Mouse (Mus musculus): ENCODE measurements around the gene Ksr1. TPM values are rescaled to one million over a fixed set of nuclear protein-coding genes. Genes with fewer than 3 reads are reported as not detected.

Ksr1 gene
- total and polyA plus RNA-seq, 2 experiments = 0.65 to 1.5 TPM

DNA sequence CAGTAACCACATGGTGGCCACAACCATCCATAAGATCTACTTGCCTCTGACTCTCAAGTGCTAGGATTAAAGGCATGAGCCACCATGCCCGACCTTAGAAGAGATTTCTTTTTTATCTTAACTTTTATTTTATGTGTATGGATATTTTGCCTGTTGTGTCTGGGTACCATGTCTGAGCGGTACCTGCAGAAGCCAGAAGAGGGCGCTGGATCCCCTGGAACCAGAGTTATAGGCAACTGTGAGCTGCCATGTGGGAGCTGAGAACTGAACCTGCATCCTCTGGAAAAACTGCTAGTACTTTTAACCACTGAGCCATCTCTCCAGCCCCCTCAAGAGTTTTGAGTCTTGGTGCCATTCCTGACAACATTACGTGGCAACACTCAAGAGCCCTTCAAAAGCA lies 97.3 kb downstream of the Ksr1 start:
- H3K79me2 ChIP-seq (ENCODE audit: control insufficient read depth, insufficient read depth, low read length) = no peaks in the 10 kb centered on the region
- no peak for DNase-seq (ENCODE audit: extremely low read depth, low read depth, low spot score)
- 88% methylated on average over 4 of the region's 4 CpGs for WGBS
- no peaks in the 10 kb centered on the region for H3K36me3 ChIP-seq (ENCODE audit: control insufficient read depth, insufficient read depth, low read length)
- H3K27ac ChIP-seq (replicated peaks; ENCODE audit: insufficient read depth, low read depth, low read length) = no peak overlapping the region
- H3K4me3 ChIP-seq (ENCODE audit: insufficient read depth, low read depth, low read length) = no peak overlapping the region
- TF ChIP-seq CTCF (IDR thresholded peaks at IDR 0.05; ENCODE audit: low read depth, low read length) = no peak
- TF ChIP-seq POLR2A (IDR thresholded peaks at IDR 0.05; ENCODE audit: extremely low read depth, insufficient read depth, low read length) = no peak
- no peak overlapping the region for H3K9ac ChIP-seq (ENCODE audit: low read depth, low read length)
- no peaks in the 10 kb centered on the region for H3K4me1 ChIP-seq (ENCODE audit: control insufficient read depth, insufficient read depth, low read length)
- H3K27me3 ChIP-seq (ENCODE audit: control insufficient read depth, insufficient read depth, low read length) = no peaks in the 10 kb centered on the region

DNA sequence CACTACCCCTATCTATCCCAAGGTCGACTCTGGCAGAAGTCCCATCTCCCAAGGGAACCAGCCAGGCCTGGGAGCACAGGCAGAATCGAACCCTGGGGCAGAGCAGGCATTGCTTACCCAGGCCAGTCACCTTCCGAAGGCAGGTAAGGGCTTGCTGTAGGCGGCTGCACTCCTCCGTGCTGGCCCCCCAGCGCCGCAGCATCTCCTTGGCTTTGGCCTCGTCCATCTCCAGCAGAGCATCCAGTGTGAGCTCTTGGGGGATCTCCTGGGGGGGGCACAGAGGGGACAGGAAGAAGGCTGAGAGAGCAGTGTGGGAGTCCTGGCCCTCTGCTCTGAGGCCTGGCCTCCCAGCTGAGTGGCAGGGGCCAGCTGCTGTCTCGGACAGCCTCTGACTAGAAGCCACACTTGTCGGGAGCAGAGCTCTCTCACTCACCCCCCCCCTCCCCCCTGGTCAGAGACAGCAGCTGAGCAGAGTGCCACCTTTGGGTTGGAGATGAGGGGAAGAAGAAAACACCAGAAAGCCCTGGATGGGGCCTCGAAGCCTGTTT lies 99.0 kb downstream of the Ksr1 start:
- Histone ChIP-seq H3K9ac (ENCODE audit: low read depth, low read length) (no peak overlapping the region), H3K4me1 (ENCODE audit: control insufficient read depth, insufficient read depth, low read length) (no peaks in the 10 kb centered on the region), H3K27ac (replicated peaks; ENCODE audit: insufficient read depth, low read depth, low read length) (no peak overlapping the region), H3K27me3 (ENCODE audit: control insufficient read depth, insufficient read depth, low read length) (no peaks in the 10 kb centered on the region), H3K4me3 (ENCODE audit: insufficient read depth, low read depth, low read length) (no peak overlapping the region), H3K79me2 (ENCODE audit: control insufficient read depth, insufficient read depth, low read length) (no peaks in the 10 kb centered on the region), H3K36me3 (ENCODE audit: control insufficient read depth, insufficient read depth, low read length) (no peaks in the 10 kb centered on the region)
- TF ChIP-seq CTCF (IDR thresholded peaks at IDR 0.05; ENCODE audit: low read depth, low read length) (no peak), POLR2A (IDR thresholded peaks at IDR 0.05; ENCODE audit: extremely low read depth, insufficient read depth, low read length) (no peak)
- no peak for DNase-seq (ENCODE audit: extremely low read depth, low read depth, low spot score)
- WGBS = 85% methylated on average over 11 of the region's 11 CpGs

DNA sequence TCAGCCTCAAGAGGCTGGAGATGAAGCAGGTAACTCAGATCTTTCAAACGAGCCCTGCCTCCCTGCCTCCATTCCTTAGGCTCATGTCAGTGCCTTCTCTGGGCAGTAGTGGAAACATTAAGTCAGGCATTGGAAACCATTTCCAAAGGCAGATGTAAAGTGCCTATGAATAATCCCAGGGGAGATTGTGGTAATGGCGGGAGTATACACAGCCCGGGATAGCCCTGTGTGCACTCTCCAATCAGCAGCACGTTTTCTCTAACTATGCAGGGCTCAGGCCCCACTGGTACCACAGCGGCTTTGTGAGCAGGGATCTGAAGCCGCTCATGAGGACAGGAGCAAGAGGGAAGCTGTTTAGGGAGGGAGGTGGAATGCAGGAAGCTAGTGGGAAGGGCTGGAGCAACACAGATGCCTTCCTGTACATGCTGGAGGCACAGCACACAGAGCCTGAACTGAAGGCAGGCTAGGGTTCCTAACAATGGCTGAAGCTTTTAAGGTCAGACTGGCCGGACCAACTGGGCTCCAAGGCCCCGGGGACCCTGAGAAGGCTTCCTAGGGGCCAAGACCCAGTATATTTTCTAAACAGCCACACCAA lies 99.5 kb downstream of the Ksr1 start:
- TF ChIP-seq POLR2A (IDR thresholded peaks at IDR 0.05; ENCODE audit: extremely low read depth, insufficient read depth, low read length) (no peak), CTCF (IDR thresholded peaks at IDR 0.05; ENCODE audit: low read depth, low read length) (no peak)
- Histone ChIP-seq H3K4me3 (ENCODE audit: insufficient read depth, low read depth, low read length) (no peak overlapping the region), H3K4me1 (ENCODE audit: control insufficient read depth, insufficient read depth, low read length) (no peaks in the 10 kb centered on the region), H3K36me3 (ENCODE audit: control insufficient read depth, insufficient read depth, low read length) (no peaks in the 10 kb centered on the region), H3K79me2 (ENCODE audit: control insufficient read depth, insufficient read depth, low read length) (no peaks in the 10 kb centered on the region), H3K27ac (replicated peaks; ENCODE audit: insufficient read depth, low read depth, low read length) (no peak overlapping the region), H3K9ac (ENCODE audit: low read depth, low read length) (no peak overlapping the region), H3K27me3 (ENCODE audit: control insufficient read depth, insufficient read depth, low read length) (no peaks in the 10 kb centered on the region)
- WGBS = 74% methylated on average over 8 of the region's 8 CpGs
- no peak for DNase-seq (ENCODE audit: extremely low read depth, low read depth, low spot score)

DNA sequence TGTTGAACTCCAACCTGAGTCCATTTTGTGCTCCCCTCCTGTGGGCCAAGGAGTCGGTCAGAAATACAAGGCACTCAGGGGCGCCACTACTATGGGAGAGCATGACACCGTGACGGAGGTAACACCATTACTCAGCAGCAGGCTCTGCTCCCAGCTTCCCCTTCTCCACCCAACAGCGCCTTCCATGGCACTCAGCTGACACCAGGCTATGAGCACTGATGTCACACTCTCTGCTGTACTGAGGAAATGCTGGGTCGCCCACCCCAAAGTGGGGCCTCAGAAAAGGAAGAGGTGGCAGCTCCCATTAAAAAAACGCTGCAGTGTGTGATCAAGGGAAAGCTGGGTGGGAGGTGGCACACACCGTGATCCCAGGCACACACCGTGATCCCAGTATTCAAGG lies 101.0 kb downstream of the Ksr1 start:
- DNase-seq (ENCODE audit: extremely low read depth, low read depth, low spot score) = no peak
- no peaks in the 10 kb centered on the region for H3K4me1 ChIP-seq (ENCODE audit: control insufficient read depth, insufficient read depth, low read length)
- H3K4me3 ChIP-seq (ENCODE audit: insufficient read depth, low read depth, low read length) = no peak overlapping the region
- no peaks in the 10 kb centered on the region for H3K36me3 ChIP-seq (ENCODE audit: control insufficient read depth, insufficient read depth, low read length)
- WGBS = 97% methylated on average over 9 of the region's 9 CpGs
- no peaks in the 10 kb centered on the region for H3K79me2 ChIP-seq (ENCODE audit: control insufficient read depth, insufficient read depth, low read length)
- no peak overlapping the region for H3K27ac ChIP-seq (replicated peaks; ENCODE audit: insufficient read depth, low read depth, low read length)
- no peaks in the 10 kb centered on the region for H3K27me3 ChIP-seq (ENCODE audit: control insufficient read depth, insufficient read depth, low read length)
- no peak overlapping the region for H3K9ac ChIP-seq (ENCODE audit: low read depth, low read length)
- no peak for TF ChIP-seq CTCF (IDR thresholded peaks at IDR 0.05; ENCODE audit: low read depth, low read length)
- TF ChIP-seq POLR2A (IDR thresholded peaks at IDR 0.05; ENCODE audit: extremely low read depth, insufficient read depth, low read length) = no peak

DNA sequence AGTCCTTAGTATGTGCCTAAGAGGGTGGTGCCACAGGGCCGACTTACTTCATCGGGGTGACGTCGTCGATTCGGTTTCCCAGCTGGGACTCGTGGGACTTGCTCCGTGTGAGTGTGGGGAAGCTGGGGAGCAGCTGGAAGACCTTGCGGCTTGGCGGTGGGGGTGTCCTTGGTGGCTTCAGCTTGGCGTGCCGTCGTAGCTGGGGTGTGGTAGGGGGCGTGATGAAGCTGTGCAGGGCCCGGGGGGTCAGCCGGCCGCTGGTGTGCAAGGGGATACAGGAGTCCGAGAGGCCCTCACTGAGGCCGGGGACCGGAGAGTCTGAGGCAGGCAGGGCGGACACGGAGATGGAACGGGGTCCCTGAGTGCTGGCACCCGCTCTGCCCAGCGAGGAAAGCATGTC lies 101.4 kb downstream of the Ksr1 start:
- Histone ChIP-seq H3K27ac (replicated peaks; ENCODE audit: insufficient read depth, low read depth, low read length) (no peak overlapping the region), H3K27me3 (ENCODE audit: control insufficient read depth, insufficient read depth, low read length) (no peaks in the 10 kb centered on the region), H3K4me1 (ENCODE audit: control insufficient read depth, insufficient read depth, low read length) (no peaks in the 10 kb centered on the region), H3K4me3 (ENCODE audit: insufficient read depth, low read depth, low read length) (no peak overlapping the region), H3K79me2 (ENCODE audit: control insufficient read depth, insufficient read depth, low read length) (no peaks in the 10 kb centered on the region), H3K9ac (ENCODE audit: low read depth, low read length) (no peak overlapping the region), H3K36me3 (ENCODE audit: control insufficient read depth, insufficient read depth, low read length) (no peaks in the 10 kb centered on the region)
- no peak for TF ChIP-seq CTCF (IDR thresholded peaks at IDR 0.05; ENCODE audit: low read depth, low read length)
- no peak for TF ChIP-seq POLR2A (IDR thresholded peaks at IDR 0.05; ENCODE audit: extremely low read depth, insufficient read depth, low read length)
- WGBS = 97% methylated on average over 25 of the region's 25 CpGs
- no peak for DNase-seq (ENCODE audit: extremely low read depth, low read depth, low spot score)

DNA sequence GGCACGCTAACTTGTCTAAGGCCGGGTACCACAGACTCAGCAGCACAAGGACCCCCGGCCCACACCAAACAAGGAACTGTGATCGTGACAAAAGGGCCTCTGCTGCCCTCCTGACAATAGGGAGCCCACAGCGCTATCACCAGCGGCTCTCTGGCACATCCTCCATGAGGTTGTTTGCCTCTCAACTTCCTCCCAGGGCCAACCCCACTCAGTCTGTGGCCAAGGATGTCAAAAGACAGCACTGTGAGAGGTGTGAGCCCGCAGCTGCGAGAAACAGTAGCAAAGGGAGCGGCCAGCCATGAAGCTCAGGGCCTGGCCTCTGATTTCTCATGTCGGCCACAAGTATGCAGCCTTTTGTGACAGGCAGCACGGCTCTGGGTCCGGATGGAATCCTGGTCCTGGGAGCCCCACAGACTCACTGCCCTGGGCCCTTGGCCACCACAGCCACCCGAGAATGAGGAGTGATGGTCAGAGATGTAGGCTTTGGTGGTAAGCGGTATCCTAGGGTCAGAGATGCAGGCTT lies 104.2 kb downstream of the Ksr1 start:
- no peaks in the 10 kb centered on the region for H3K4me1 ChIP-seq (ENCODE audit: control insufficient read depth, insufficient read depth, low read length)
- H3K9ac ChIP-seq (ENCODE audit: low read depth, low read length) = no peak overlapping the region
- no peaks in the 10 kb centered on the region for H3K79me2 ChIP-seq (ENCODE audit: control insufficient read depth, insufficient read depth, low read length)
- no peak for DNase-seq (ENCODE audit: extremely low read depth, low read depth, low spot score)
- WGBS = 89% methylated on average over 14 of the region's 14 CpGs
- H3K27ac ChIP-seq (replicated peaks; ENCODE audit: insufficient read depth, low read depth, low read length) = no peak overlapping the region
- H3K36me3 ChIP-seq (ENCODE audit: control insufficient read depth, insufficient read depth, low read length) = no peaks in the 10 kb centered on the region
- TF ChIP-seq CTCF (IDR thresholded peaks at IDR 0.05; ENCODE audit: low read depth, low read length) (no peak), POLR2A (IDR thresholded peaks at IDR 0.05; ENCODE audit: extremely low read depth, insufficient read depth, low read length) (no peak)
- H3K4me3 ChIP-seq (ENCODE audit: insufficient read depth, low read depth, low read length) = no peak overlapping the region
- no peaks in the 10 kb centered on the region for H3K27me3 ChIP-seq (ENCODE audit: control insufficient read depth, insufficient read depth, low read length)

All from liver, adult 2 months (tissue).